Mouse (Mus musculus): ENCODE results near the gene Klhl36. TPM values are rescaled to one million over a fixed set of nuclear protein-coding genes. Genes with fewer than 3 reads are reported as not detected.

The Klhl36 gene
- polyA plus RNA-seq, 1 experiment from 2014 or later: 14.7 TPM

DNA sequence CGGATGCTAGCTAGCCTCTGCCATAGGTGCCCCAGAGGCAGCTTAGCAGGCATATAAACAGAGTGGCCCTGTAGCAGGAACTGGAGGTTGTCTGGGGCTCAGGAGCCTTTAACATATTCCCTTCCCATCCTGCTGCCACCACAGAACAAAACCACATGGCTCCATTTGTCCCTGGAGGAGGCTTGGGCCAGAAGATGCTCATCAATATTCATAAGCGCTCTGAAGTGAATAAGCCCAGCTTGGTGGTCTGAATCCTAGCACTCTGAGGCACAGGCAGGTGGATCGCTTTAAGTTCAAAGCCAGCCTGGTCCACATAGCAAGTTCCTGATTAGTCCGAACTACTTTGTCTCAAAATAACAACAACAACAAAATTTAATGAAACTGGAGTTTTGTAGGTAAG is 25.9 kb downstream of the Klhl36 start:
- no peaks in the 10 kb centered on the region for H3K27me3 ChIP-seq
- H3K9me3 ChIP-seq: no peaks in the 10 kb centered on the region
- no peak for ATAC-seq (ENCODE audit: borderline replicate concordance, extremely low read depth, low FRiP score, low TSS enrichment)
- H3K9ac ChIP-seq: no peak overlapping the region
- 71% methylated on average over 4 of the region's 4 CpGs for WGBS
- H3K4me2 ChIP-seq: no peak overlapping the region
- no peak overlapping the region for H3K27ac ChIP-seq
- H3K4me3 ChIP-seq: no peak overlapping the region
- no peaks in the 10 kb centered on the region for H3K36me3 ChIP-seq
- peaks cover 11% of the 10 kb centered on the region for H3K4me1 ChIP-seq

DNA sequence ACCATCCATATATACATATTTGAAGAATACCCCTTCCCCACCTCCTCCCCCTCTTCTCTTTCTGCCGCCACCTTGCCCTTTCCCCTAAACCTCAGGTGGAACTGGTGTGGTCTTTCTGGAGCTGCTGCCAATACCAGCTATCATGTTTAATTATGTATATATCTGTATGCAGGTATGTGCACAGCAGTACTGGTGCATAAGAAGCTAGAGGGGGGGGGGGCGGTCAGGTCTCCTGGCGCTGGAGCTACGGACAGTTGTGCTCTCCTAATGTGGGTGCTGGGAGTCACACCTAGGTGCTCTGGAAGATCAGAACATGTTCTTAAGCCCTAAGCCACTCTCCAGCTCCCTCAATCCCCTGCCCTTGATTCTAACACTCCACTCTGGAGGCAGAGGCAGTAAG is 35.0 kb downstream of the Klhl36 start:
- Histone ChIP-seq H3K4me3 (no peak overlapping the region), H3K27ac (no peak overlapping the region), H3K9me3 (no peaks in the 10 kb centered on the region), H3K4me1 (peaks cover 10% of the 10 kb centered on the region), H3K36me3 (no peaks in the 10 kb centered on the region), H3K27me3 (peaks cover 18% of the 10 kb centered on the region), H3K4me2 (no peak overlapping the region), H3K9ac (no peak overlapping the region)
- WGBS: 63% methylated on average over 4 of the region's 4 CpGs
- ATAC-seq (ENCODE audit: borderline replicate concordance, extremely low read depth, low FRiP score, low TSS enrichment): peak; percentile 23; the same call in 1 of the 2 replicates

DNA sequence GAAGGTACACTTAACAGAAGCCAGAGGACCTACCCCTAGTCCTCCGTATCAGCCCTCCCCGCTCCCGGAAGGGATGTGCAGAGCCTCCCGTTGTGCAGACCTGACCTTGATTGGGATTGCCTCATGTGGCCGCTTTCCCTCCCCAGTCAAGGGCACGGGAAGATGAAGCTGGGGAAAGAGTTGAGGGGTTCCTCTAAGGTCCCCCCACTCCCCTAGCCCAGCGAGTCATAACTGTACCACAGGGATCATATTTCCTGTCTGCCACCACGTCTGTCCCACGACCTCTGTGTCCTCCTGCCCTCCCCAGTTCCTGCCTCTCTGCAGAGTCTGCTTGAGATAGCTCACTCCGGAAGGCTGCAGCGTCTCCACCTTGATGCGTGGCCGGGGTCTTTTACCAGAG is 35.9 kb downstream of the Klhl36 start:
- Histone ChIP-seq H3K4me1 (peaks cover 10% of the 10 kb centered on the region), H3K36me3 (no peaks in the 10 kb centered on the region), H3K27ac (no peak overlapping the region), H3K4me2 (no peak overlapping the region; the same call in 1 of the 2 replicates), H3K27me3 (peaks cover 18% of the 10 kb centered on the region), H3K9ac (no peak overlapping the region), H3K9me3 (no peaks in the 10 kb centered on the region), H3K4me3 (no peak overlapping the region)
- WGBS: 13% methylated on average over 13 of the region's 13 CpGs
- no peak; the same call in 1 of the 2 replicates for ATAC-seq (ENCODE audit: borderline replicate concordance, extremely low read depth, low FRiP score, low TSS enrichment)

DNA sequence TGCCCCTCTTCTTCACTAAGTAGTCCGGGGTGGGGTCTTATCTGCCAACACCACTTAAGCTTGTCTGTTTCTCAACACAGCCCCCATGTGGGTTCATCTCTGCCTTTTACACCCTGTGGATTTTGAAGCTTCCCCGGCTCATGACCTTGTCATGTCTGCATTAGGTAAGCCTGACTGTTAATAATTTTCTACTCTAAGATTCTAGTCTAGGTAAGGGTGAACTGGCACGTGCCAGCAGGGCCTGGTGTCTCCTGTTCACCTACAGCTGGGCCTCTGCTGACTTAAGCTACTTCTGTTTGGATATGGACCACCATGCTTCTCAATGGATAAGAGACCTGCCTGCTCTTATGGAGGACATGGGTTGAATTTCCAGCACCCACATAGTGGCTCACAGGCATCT is 39.3 kb downstream of the Klhl36 start:
- no peaks in the 10 kb centered on the region for H3K36me3 ChIP-seq
- H3K4me2 ChIP-seq: no peak overlapping the region
- H3K9ac ChIP-seq: no peak overlapping the region
- peaks cover 10% of the 10 kb centered on the region for H3K4me1 ChIP-seq
- no peak for ATAC-seq (ENCODE audit: borderline replicate concordance, extremely low read depth, low FRiP score, low TSS enrichment)
- H3K27me3 ChIP-seq: peaks cover 18% of the 10 kb centered on the region
- H3K4me3 ChIP-seq: no peak overlapping the region
- no peaks in the 10 kb centered on the region for H3K9me3 ChIP-seq
- no peak overlapping the region for H3K27ac ChIP-seq
- 59% methylated on average over 3 of the region's 3 CpGs for WGBS

DNA sequence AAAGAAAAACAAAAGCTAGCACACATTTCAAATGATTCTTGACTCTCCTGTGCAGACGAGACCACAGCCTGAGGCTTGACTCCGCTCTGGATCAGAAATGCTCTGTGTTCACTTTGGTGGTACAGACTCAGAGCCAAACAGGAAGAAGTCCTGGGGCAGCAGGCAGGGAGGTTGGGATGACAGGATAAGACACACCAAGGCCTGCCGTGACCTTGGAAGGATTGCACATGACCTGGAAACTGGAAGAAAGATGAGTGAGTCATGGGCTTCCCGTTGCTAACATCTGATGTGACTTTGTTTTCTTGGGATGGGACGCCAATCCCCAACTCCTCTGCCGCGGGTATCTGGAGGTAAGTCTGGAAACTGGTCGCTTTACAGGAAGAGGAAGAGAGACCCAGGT is 39.9 kb downstream of the Klhl36 start:
- Histone ChIP-seq H3K4me3 (no peak overlapping the region), H3K9me3 (no peaks in the 10 kb centered on the region), H3K36me3 (no peaks in the 10 kb centered on the region), H3K9ac (no peak overlapping the region), H3K27me3 (peaks cover 17% of the 10 kb centered on the region), H3K27ac (no peak overlapping the region), H3K4me1 (peaks cover 10% of the 10 kb centered on the region), H3K4me2 (no peak overlapping the region)
- ATAC-seq (ENCODE audit: borderline replicate concordance, extremely low read depth, low FRiP score, low TSS enrichment): no peak
- WGBS: 57% methylated on average over 8 of the region's 8 CpGs

DNA sequence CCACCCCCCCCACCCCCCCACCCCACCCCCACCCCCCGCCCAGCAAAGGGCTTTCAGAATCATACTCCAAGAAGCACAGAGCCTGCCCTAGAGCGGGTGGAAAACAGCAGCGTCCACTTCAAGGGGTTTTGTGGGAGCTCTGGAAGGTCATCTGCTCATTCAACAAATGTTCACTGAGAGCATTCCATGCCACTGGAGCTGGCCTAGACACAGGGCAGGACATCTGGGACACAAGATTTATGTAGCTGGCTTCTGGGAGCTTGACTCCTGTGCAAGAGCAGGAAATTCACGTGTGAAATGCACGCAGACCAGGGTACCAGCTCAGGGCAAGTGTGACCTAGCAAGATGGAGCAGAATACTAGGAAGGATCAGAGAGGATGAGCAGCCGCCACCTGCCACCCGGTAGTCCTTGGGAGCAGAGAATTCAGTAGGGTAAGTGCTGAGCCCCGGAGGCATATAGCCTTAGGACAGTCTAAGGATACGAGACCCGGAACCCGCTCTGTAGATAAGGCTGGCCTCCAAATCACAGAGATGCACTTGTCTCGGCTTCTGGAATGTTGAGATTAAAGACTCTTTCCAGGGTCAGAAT is 42.4 kb downstream of the Klhl36 start:
- no peaks in the 10 kb centered on the region for H3K9me3 ChIP-seq
- ATAC-seq (ENCODE audit: borderline replicate concordance, extremely low read depth, low FRiP score, low TSS enrichment): no peak
- no peak overlapping the region for H3K4me2 ChIP-seq
- H3K27me3 ChIP-seq: peaks cover 5% of the 10 kb centered on the region; the same call in 1 of the 2 replicates
- WGBS: 37% methylated on average over 12 of the region's 12 CpGs
- H3K4me3 ChIP-seq: no peak overlapping the region
- no peak overlapping the region for H3K9ac ChIP-seq
- no peaks in the 10 kb centered on the region for H3K36me3 ChIP-seq
- no peaks in the 10 kb centered on the region for H3K4me1 ChIP-seq
- H3K27ac ChIP-seq: no peak overlapping the region

DNA sequence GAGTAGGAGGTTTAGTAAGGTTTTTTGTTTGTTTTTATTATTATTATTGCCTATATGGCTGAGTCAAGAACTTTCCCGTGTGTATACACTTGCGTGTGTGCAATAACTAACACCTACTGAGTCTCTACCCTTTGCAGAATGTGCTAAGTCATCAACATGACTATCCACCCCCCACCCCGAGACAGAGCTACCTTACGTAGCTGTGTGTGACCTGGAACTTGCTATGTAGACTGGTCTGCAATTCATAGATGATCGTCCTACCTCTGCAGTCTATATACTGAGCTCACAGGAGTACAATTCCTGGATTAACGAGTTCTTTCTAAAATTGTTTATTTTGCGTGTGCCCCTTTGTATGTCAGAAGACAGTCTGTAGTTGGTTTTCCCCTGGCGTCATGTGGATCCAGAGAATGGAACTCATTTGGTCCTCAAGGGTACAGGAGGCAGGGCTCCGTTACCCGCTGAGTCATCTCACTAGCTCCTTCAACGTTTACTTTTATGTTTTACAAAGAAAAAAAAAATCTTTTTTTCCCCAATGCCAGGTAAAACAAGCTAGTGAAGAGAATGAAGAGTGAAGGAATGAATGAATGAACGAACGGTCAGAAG is 48.0 kb downstream of the Klhl36 start, which contains the start of gene Usp10:
Gene Usp10, plus strand, starts transcription at position 417 of the 603 bp plus-strand sequence.
- WGBS: 21% methylated on average over 13 of the region's 13 CpGs
- ATAC-seq (ENCODE audit: borderline replicate concordance, extremely low read depth, low FRiP score, low TSS enrichment): no peak
- Histone ChIP-seq H3K4me1 (peaks cover 42% of the 10 kb centered on the region), H3K27ac (peak within 1 kb of the TSS; percentile 92), H3K36me3 (no peaks in the 10 kb centered on the region), H3K9ac (peak within 1 kb of the TSS; percentile 90), H3K9me3 (no peaks in the 10 kb centered on the region), H3K4me2 (peak within 1 kb of the TSS; percentile 97), H3K27me3 (peaks cover 5% of the 10 kb centered on the region; the same call in 1 of the 2 replicates), H3K4me3 (peak within 1 kb of the TSS; percentile 89)

DNA sequence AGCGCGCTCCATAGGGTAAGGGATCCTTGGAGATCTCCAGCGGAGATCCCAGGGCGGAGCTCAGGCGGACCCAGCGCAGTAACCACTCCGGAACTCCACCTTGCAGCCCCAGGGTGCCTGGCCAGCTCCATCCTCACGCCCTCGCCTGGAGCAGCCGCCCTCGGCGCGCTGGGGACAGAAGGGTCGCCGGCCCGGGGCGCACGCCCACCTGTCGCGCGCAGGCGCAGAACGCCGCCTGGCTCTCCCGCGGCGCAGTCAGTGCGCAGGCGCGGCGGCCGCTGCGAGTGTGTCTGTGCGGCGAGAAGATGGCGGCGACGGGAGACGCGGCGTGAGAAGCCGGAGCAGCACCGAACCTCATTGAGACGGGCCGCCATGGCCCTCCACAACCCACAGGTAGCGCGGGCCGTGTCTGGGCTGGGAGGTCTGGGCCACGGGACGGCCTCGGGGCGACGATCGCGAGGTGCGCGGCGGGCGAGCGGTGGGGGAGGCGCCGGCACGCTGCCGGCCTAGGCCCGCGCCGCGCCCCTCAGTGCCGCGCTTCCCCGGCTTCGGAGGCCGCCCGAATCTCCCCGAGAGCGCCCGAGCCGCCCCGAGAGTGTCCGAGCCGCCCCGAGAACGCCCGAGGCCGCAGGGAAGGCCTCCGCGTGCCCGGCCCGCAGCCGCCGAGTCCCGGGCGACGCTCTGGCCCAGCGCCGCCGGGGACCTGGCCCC is 48.6 kb downstream of the Klhl36 start, which contains the start of gene Gm20388:
Gene Gm20388, plus strand, starts transcription at position 295 of the 711 bp plus-strand sequence.
- Histone ChIP-seq H3K4me3 (peak within 1 kb of the TSS; percentile 89), H3K27me3 (peaks cover 5% of the 10 kb centered on the region; the same call in 1 of the 2 replicates), H3K9ac (peak within 1 kb of the TSS; percentile 90), H3K27ac (peak within 1 kb of the TSS; percentile 92), H3K36me3 (no peaks in the 10 kb centered on the region), H3K4me1 (peaks cover 44% of the 10 kb centered on the region), H3K9me3 (no peaks in the 10 kb centered on the region), H3K4me2 (peak within 1 kb of the TSS; percentile 97)
- under 1% methylated on average over 97 of the region's 97 CpGs for WGBS
- peak; percentile 96 for ATAC-seq (ENCODE audit: borderline replicate concordance, extremely low read depth, low FRiP score, low TSS enrichment)

DNA sequence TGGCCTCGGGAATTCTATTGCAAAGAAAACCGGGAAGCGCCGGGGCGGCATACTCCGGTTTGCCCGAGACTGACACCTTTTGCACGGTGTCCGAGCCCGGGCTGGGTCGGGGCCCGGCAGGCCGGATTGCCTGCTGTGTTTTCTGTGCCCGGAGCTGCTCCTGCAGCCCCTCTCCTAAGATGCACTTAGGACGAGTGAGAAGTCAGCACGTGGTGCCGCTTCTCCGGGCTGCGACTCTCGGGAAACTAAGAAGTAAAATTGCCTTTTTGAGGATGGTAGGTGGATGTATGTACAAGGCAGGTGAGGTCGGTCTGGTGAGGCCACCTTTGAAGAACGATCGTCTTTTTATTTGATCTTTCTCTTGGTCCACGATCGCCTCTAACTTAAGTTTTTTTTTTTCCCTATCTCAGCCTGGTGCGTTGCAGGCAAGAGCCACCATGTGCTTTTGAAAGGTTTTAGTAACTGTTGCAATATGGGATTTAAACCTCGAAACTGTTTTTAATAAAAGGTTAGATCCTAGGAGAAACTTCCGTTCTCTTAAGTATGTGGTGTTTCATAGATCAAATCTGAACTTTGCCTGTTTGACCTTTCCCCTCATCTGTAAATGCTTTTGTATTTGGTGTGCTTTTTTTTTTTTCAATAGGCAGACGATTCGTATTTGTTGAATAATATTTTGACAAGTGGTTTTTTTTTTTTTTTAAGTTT is 49.3 kb downstream of the Klhl36 start:
- Histone ChIP-seq H3K9ac (peak overlapping the region; percentile 90), H3K9me3 (no peaks in the 10 kb centered on the region), H3K4me3 (peak overlapping the region; percentile 89), H3K27me3 (peaks cover 5% of the 10 kb centered on the region; the same call in 1 of the 2 replicates), H3K4me2 (peak overlapping the region; percentile 97), H3K4me1 (peaks cover 50% of the 10 kb centered on the region), H3K27ac (peak overlapping the region; percentile 92), H3K36me3 (no peaks in the 10 kb centered on the region)
- under 1% methylated on average over 30 of the region's 30 CpGs for WGBS
- ATAC-seq (ENCODE audit: borderline replicate concordance, extremely low read depth, low FRiP score, low TSS enrichment): peak; percentile 39; the same call in 1 of the 2 replicates

DNA sequence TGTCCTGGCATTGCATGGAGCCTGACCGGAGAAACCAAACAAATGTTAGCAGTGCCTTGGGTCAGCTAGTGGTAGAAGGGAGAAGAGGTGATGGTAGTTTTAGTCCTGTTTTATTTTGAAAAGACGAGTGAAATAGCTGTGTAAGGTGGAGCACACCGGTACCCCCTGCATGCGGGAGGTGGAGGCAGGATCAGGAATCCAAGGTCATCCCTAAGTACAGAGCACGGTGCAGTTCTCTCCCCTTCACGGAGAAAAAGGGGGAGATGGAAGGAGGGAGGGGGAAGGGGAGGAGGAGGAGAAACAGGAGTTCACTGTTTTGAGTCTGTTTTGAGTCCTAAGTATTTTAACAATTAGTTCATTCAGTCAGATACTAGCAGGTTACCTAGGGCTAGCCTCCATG is 50.6 kb downstream of the Klhl36 start:
- WGBS: 35% methylated on average over 6 of the region's 6 CpGs
- no peak for ATAC-seq (ENCODE audit: borderline replicate concordance, extremely low read depth, low FRiP score, low TSS enrichment)
- H3K4me1 ChIP-seq: peaks cover 62% of the 10 kb centered on the region

DNA sequence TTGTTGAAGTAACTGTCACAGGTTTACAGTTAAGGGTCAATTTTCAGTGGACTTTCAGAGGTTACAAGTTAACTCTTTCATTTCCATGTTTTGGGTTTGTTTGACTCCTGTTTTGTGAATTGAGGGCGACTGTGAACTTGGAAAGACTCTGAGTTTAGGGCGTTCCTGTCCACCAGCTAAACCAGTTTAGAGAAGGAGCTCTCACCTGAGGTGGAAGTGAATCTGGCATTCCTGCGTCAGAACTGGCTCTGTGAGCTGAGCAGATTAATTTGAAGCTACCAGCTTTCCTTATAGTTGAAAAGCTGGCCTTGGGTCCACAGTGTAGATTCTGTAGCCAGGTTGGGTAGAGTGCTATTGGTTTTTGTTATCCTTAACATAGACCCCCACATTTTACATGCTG is 51.1 kb downstream of the Klhl36 start:
- 0 out of 2 replicates have a peak overlapping the region, but pooled peaks have one; percentile 14 for H3K9ac ChIP-seq
- H3K4me1 ChIP-seq: peaks cover 63% of the 10 kb centered on the region
- ATAC-seq (ENCODE audit: borderline replicate concordance, extremely low read depth, low FRiP score, low TSS enrichment): no peak
- H3K27me3 ChIP-seq: no peaks in the 10 kb centered on the region; the same call in 1 of the 2 replicates
- no peaks in the 10 kb centered on the region for H3K9me3 ChIP-seq
- peak overlapping the region; percentile 72 for H3K27ac ChIP-seq
- peak overlapping the region; percentile 97 for H3K4me2 ChIP-seq
- no peaks in the 10 kb centered on the region for H3K36me3 ChIP-seq
- WGBS: 44% methylated on average over 3 of the region's 3 CpGs
- 0 out of 2 replicates have a peak overlapping the region, but pooled peaks have one; percentile 4 for H3K4me3 ChIP-seq

More for the DNA sequence above, 50.6 kb downstream of the Klhl36 start:
- Histone ChIP-seq H3K27ac (0 out of 2 replicates have a peak overlapping the region, but pooled peaks have one; percentile 72), H3K27me3 (peaks cover 2% of the 10 kb centered on the region; the same call in 1 of the 2 replicates), H3K36me3 (no peaks in the 10 kb centered on the region), H3K4me3 (peak overlapping the region; percentile 89), H3K9me3 (no peaks in the 10 kb centered on the region), H3K9ac (0 out of 2 replicates have a peak overlapping the region, but pooled peaks have one; percentile 90), H3K4me2 (peak overlapping the region; percentile 97)
